12 mouse cellular contexts compared by ENCODE assay signal in the genomic region with DNA sequence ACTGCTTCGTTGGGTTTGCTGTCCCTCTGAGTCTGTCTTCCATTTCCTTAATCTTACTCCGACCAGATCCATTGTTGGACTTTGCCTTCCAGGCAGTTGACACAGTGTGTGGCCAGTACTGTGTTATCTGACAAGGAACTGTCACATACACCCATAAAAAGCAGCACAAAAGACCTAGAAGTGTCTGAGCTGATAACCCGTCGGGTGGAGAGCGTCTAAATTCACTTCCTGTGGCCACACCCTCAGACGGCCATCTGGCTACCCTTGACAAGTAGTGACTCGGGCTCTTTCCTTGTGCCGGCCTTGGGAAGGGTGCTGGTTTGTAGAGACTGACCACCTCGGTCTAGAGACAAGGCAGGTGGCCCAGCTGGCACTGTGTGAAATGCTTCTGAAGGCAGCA.
DNase-seq lines count a peak whose midpoint lies in the region; ATAC-seq and TF ChIP-seq lines count a peak whose summit lies in the region.
"Had no signal": no experiment of that assay in that cellular context is flagged by ENCODE, and none has a peak within 500 bp of the region (broad histone marks: within the 10 kb centered on the region; RNA-seq: fewer than 3 reads in every experiment).

No protein-coding gene starts in this region.

- WGBS in liver, embryonic 15.5 days (ENCODE audit: insufficient replicate concordance) = 19% methylated on average over 9 of the region's 9 CpGs
- 87% methylated on average over 9 of the region's 9 CpGs for WGBS in hindbrain, embryonic 16.5 days

- peak; percentile 14 to 47 for DNase-seq in spleen, postnatal 36 days (ENCODE audit: low spot score in 2 of 2)
- no peak for DNase-seq in spleen, adult 18-20 months
- DNase-seq in thymus, postnatal 36 days = no peak
- no peak for DNase-seq in ovary, postnatal 14 days (ENCODE audit: low spot score)
- no peak for DNase-seq in layer of hippocampus, adult 2 months (ENCODE audit: low spot score in 2 of 2)
- DNase-seq: gastrocnemius, adult 2 months had no signal

- TF ChIP-seq CTCF in layer of hippocampus, adult 2 months (conservative IDR thresholded peaks at IDR 0.05) = no peak

- H3K9ac ChIP-seq in liver, embryonic 15.5 days = no peak overlapping the region
- H3K9ac ChIP-seq in hindbrain, embryonic 16.5 days (ENCODE audit: low read depth, low read length) = no peak overlapping the region
- H3K9ac ChIP-seq: hindbrain, embryonic 15.5 days; midbrain, embryonic 13.5 days had no signal

- ATAC-seq in erythroid progenitor cell, adult 5-6 weeks (replicated peaks; ENCODE audit: low FRiP score, poor library complexity, severe bottlenecking) = peak; percentile 84
- ATAC-seq in liver, embryonic 15.5 days (ENCODE audit: insufficient read depth) = peak; percentile 91
- no peak for ATAC-seq in hindbrain, embryonic 16.5 days
- ATAC-seq: midbrain, embryonic 13.5 days had no signal

- no peaks in the 10 kb centered on the region for H3K9me3 ChIP-seq in liver, embryonic 15.5 days (replicated peaks)
- no peaks in the 10 kb centered on the region for H3K9me3 ChIP-seq in hindbrain, embryonic 16.5 days (ENCODE audit: control insufficient read depth, low read length)
- H3K9me3 ChIP-seq: forebrain, embryonic 10.5 days; hindbrain, embryonic 15.5 days; midbrain, embryonic 13.5 days had no signal

- H3K27ac ChIP-seq in liver, embryonic 15.5 days (replicated peaks) = peak overlapping the region; percentile 71
- no peak overlapping the region for H3K27ac ChIP-seq in hindbrain, embryonic 16.5 days (ENCODE audit: low read depth, low read length)
- H3K27ac ChIP-seq in layer of hippocampus, adult 2 months = no peak overlapping the region
- H3K27ac ChIP-seq: gastrocnemius, adult 2 months; hindbrain, embryonic 15.5 days; midbrain, embryonic 13.5 days had no signal

- H3K36me3 ChIP-seq in liver, embryonic 15.5 days (replicated peaks) = no peaks in the 10 kb centered on the region
- peaks cover 23% of the 10 kb centered on the region for H3K36me3 ChIP-seq in hindbrain, embryonic 16.5 days (ENCODE audit: control insufficient read depth, insufficient read depth, low read length)
- H3K36me3 ChIP-seq: forebrain, embryonic 10.5 days had no signal

- H3K4me3 ChIP-seq in liver, embryonic 15.5 days (replicated peaks) = no peak overlapping the region
- H3K4me3 ChIP-seq in hindbrain, embryonic 16.5 days (ENCODE audit: low read length) = no peak overlapping the region
- H3K4me3 ChIP-seq in layer of hippocampus, adult 2 months = no peak overlapping the region
- H3K4me3 ChIP-seq: forebrain, embryonic 10.5 days; gastrocnemius, adult 2 months; hindbrain, embryonic 15.5 days; midbrain, embryonic 13.5 days had no signal

- H3K4me2 ChIP-seq in liver, embryonic 15.5 days = peak overlapping the region; percentile 35
- H3K4me2 ChIP-seq in hindbrain, embryonic 16.5 days (ENCODE audit: low read length) = no peak overlapping the region
- H3K4me2 ChIP-seq: hindbrain, embryonic 15.5 days; midbrain, embryonic 13.5 days had no signal

- H3K27me3 ChIP-seq in liver, embryonic 15.5 days = no peaks in the 10 kb centered on the region
- no peaks in the 10 kb centered on the region for H3K27me3 ChIP-seq in hindbrain, embryonic 16.5 days (replicated peaks; ENCODE audit: control insufficient read depth, insufficient read depth, low read length)
- H3K27me3 ChIP-seq: hindbrain, embryonic 15.5 days; midbrain, embryonic 13.5 days had no signal

- H3K4me1 ChIP-seq in liver, embryonic 15.5 days (replicated peaks) = peaks cover 54% of the 10 kb centered on the region
- H3K4me1 ChIP-seq in hindbrain, embryonic 16.5 days (ENCODE audit: control insufficient read depth, insufficient read depth, low read depth, low read length) = peaks cover 2% of the 10 kb centered on the region; the same call in 1 of the 2 replicates

Comparison
In these comparisons a context has a peak if more than half of its experiments do, and no peak if none do; other contexts are left out.
1. DNase-seq: peak in spleen, postnatal 36 days (2 of 2); none in spleen, adult 18-20 months (0 of 2), thymus, postnatal 36 days (0 of 2), ovary, postnatal 14 days (single experiment) and layer of hippocampus, adult 2 months (0 of 2).